Mouse (Mus musculus) bone marrow macrophage, adult 2 months (primary cell): ENCODE measurements around the gene Prkcb.

Experiments used
- CTCF ChIP-seq: IDR thresholded peaks from 2 replicates; pipeline ENCODE4 v1.5.1; 2012; ENCODE audit warnings: low read depth, mild to moderate bottlenecking, low read length, moderate library complexity
- POLR2A ChIP-seq: IDR thresholded peaks from 2 replicates; pipeline ENCODE4 v1.6.1; 2012; ENCODE audit warnings: mild to moderate bottlenecking, low read depth, low read length, borderline replicate concordance

DNA sequence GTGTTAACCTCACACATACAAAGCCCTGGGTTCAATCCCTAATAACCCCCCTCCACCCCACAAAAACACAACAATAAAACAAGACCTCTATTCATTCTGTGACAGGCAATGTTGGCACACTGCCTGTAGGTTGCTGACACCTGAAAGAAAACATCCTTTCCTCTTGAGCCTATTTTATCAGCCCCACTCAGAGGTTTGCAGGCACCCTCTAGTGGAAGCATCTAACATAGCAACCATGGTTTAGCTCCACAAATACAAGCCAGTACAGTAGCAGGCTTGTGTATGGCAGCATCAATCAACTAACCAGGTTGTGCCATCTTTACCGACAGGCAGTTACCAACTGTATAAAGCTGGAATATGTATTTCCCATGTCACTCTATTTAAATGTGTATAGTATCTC is 46.3 kb upstream of the Prkcb start:
- TF ChIP-seq POLR2A (no peak), CTCF (no peak)
